Mouse (Mus musculus) monocyte, adult 2 months (primary cell): ENCODE results near the gene Car3.

Experiments used
- DNase-seq, 2 experiments: peaks; one replicate each; pipeline ENCODE4 v3.0.0; 2022; ENCODE audit warnings: low spot score in 2 of 2, low read depth in 1 of 2

Car3 gene

DNA sequence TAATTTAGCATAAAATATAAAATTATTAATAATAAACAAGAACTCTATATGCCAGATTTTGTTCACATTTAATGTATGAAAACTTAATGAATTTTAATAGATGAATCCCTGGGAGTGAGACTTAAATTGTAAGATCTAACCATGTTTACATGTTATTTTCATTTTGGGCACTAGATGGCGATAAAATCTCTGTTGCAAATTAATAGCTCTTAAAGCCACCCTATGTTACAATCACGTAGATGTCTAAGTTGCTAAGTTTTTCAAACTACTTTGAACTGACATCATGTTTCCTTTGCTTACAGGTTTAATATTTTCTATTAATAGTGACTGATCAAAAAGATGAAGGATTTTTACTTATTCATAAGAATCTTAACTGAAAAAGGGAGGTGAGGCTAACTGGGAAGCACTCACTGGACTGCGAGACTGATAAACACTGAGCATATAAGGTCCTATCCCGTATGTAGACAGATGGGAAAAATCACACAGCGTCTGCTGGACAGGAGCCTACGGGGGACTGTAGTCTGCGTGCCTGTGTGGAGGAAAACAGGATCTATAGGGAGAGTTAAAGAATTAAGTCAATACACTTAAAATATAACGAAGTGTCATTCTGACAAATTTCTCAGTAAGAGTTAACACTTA lies 11.2 kb downstream of the Car3 start:
- no peak for DNase-seq

DNA sequence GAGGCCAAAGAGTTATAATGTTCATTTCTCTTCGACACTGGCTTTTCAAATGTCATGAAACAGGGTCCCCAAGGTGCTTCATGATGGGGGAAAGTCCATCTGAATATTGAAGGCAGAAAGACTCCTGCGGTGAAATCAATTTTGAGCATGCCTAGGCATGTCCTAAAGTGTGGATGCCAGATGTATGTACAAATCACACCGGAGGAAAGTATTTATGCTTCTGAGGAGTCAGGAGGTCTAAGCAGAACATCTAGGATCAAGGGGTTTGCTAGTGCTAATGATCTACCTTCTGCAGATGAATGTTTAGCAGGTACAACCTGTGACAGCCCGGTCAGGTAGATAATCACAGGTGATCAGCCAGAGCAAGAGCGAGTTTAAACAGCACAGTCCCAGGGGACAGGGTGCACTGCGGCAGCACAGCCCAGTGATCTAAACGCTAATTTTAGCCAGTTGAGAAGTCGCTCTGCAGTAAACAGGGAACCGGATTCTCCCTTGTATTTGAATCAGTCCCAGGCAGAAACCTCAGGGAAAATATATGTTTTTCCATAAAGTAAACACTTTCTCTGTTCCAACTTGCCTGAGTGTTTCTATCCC lies 13.1 kb downstream of the Car3 start:
- no peak for DNase-seq

GRCm38 (mm10) chr3:14877251-14877909 lies 14.1 kb downstream of the Car3 start:
- DNase-seq, result no peak

GRCm38 (mm10) chr3:14878749-14879223 lies 15.5 kb downstream of the Car3 start:
- no peak for DNase-seq

- no peak for DNase-seq
Observed at GRCm38 (mm10) chr3:14879293-14879692, 16.0 kb downstream of the Car3 start.

DNA sequence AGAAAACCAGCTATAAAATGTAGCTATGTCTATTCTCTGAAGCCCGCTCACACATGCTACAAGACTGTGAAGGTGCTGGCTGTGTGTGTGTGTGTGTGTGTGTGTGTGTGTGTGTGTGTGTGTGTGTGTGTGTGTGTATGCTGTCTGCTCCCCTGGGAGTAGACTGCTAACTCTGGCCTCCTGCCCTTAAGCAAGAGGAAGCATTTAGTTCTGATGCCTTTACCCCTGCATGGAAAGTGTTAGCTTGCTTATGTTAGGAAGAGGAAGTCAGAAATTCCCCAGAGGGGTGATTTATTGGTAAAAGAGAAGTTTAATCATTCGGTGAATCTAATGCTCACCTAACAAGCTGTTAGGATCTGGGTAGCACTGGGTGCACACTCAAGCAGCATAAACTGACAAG lies 17.0 kb downstream of the Car3 start:
- DNase-seq, result no peak

DNA sequence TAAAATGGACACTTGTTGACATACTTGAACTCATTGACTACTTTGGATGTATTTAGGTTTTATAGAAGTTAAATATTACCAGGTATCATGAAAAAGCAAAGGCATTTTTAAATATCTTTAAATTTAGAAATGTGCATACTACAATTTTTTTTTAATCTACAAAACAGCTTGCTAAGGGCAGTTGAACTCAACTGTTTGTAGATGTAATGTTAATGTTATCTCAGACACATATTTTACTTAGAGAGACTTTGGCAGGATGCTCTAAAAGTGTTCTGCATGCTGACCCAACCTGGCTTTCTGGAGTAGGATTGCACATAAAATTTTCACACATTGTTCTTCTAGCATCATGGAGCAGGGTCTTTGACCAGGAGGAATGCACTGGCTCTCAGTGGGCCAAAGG lies 18.7 kb downstream of the Car3 start:
- DNase-seq, result no peak

- no peak for DNase-seq
Observed at GRCm38 (mm10) chr3:14882756-14883155, 19.4 kb downstream of the Car3 start.

DNA sequence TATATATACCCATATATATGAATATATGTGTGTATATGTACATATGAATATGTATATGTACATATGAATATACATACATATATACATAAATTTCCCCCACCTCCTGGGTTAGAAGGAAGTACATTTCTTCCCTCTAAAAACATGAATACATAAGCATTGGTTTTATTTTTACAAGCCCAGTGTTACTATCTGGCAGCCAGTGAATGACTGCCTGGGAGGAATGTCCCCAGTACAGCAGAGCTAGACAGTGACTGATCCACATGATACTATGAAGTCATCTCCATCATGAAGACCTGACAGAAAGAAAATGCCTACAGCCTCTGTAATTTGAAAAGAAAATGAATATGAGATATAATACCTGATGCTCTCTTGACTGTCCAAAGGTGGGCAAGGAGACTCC lies 21.5 kb downstream of the Car3 start:
- no peak for DNase-seq

DNA sequence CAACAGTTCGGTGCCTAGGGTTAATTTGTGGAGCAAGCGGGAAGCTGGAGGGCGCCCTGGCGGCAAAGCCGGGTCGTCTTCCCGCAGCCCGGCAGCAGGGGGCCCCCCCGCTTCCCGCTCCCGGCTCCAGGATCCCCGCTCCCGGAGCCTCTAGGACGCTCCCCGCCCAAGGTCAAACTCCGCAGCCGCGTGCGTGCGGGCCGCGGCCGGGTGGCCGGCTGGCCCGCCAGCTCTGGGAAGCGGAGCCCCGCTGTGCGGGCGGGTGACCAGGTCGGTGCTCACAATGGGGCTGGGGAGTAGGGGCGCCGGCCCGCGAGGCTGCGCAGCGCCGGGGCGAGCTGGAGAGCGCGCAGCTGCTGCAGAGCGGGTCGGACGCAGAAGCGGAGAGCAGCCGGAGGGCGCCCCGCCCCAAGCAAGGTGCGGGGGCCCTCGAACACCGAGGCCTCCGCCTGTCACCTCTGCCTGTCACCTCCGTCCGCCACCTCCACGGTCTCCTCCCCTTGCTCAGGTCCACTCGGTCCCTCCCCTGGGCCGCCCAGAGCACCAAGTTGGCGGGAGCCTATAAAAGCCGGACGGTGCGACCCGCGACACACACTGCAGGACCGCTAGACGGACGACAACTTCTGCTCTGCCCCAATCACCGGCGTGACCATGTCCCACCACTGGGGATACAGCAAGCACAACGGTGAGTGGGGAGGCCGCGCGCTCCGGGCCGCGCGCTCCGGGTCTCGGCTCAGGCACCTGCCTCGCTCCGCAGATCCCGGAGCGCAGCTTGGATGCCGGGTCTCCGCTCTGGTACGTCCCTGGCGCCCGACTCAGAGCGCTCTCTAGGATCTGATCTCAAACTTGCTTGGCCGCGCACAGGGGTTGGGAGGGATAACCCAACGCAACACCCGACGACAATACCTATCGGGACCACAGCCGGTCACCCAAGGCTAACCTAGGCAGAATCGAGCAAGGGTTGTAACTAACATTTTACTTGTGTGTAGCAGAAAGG lies 23.1 kb downstream of the Car3 start, which contains the start of gene Car2:
Gene Car2, plus strand, starts transcription at position 172 of the 997 bp plus-strand sequence.
- DNase-seq, result peak in 1 of 2 experiments; percentile 11

DNA sequence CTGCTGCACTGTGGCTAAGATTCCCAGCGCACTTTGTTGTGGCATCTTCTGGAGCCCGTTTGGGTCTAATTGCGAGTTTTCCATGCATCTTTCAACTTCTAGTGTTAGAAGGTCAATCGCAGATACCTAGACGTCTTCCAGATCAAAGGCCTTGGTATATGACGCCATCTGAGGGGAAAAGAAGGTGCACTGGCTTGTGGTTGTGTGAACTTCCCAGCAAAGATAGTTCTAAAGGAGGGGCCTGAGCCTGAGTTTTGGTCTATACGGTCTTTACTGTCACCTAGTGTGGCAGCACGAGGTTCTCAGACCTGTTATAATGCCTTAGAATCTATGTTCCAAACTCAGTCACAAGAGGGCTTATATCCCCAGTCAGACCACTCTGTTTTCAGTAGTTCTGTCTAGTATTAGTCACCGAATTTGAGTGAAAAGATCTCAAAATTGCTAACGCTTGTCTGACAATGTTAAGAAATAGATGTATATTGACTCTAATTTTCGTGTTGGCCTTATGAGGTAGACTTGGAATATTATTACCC lies 23.9 kb downstream of the Car3 start:
- no peak for DNase-seq

- no peak for DNase-seq
Observed at GRCm38 (mm10) chr3:14887686-14888295, 24.5 kb downstream of the Car3 start.

GRCm38 (mm10) chr3:14888549-14888948 lies 25.2 kb downstream of the Car3 start:
- no peak for DNase-seq

DNA sequence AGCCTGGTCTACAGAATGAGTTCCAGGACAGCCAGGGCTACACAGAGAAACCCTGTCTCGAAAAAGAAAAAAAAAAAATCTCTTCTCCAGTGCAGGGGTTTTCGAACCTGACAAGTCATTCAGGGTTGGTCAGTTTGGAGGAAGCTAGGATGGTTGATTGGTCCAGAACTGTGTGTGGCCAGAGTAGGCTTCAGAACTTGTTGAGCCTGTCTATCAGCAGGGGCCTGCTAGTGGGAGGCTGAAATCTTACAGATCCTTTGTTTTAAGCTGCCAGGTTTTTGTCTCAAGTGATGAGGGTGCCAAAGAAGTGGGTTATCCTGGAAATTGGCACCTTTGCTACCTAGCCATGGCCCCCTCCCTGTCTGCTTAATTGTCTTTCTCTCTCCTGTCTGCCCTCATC lies 25.8 kb downstream of the Car3 start:
- DNase-seq, result no peak

DNA sequence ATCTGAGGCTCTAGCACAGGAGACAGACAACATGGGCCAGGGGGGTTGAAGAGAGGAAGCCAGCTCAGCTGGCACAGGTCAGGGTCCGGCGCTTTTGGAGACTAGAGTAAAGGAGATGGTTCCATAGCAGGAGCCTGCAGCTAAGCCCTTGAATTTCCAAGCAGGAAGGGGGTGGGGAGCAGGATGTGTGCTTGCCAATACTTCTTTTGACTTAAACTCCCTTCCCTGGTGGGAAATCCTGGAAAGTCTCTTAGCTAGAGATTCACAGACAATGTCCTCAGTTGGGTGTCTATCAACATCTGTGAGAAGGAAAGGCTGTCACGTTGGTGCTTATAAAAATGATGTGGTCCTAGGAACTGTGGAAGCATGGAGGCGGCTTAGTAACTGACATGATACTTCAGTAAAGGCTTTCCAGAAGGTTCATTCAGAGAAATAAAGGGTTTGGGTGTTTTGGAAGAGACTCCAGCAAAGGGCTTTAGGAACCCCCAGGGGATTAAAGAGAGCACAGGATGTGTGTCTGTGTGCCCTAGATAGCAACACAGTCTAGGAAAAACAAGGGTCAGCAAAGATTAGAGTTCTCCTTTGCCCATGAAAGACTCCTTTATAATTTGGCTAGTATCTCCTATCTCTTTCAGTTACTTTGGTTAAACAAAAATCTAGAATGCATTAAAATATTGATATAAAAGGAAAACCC lies 26.6 kb downstream of the Car3 start:
- no peak for DNase-seq

DNA sequence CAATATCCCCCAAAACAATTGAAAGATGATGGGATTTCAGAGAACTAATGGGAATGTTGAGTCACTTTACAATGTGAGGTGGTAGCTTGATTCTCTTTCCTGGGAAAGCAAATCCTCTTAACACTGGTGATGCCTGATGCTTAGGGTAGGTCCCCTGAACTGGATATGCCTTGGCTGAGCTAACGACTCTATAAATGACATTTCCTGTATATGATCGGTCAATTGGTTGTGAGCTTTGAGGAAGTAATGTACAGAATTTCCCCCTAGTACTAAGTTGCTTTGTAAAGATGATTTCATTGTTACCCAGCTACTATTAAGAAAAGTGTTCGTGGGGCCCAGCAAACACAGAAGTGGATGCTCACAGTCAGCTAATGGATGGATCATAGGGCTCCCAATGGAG lies 29.7 kb downstream of the Car3 start:
- DNase-seq, result no peak

GRCm38 (mm10) chr3:14893700-14894099 lies 30.4 kb downstream of the Car3 start:
- DNase-seq, result no peak

DNA sequence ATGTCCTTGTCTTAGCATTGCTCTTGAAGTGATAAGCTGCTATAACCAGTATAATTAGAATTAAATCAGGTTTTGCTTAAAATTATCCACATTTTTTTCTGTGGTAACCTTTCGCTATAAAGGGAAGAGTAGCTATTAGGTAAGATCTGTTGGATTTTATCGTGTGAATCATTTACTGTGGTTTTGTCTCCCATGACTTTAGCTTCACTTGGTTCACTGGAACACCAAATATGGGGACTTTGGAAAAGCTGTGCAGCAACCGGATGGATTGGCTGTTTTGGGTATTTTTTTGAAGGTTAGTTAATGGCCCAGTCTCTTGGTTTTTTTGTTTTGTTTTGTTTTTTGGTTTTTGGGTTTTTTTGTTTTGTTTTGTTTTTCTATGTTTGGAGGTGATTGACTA lies 32.0 kb downstream of the Car3 start:
- DNase-seq, result no peak

DNA sequence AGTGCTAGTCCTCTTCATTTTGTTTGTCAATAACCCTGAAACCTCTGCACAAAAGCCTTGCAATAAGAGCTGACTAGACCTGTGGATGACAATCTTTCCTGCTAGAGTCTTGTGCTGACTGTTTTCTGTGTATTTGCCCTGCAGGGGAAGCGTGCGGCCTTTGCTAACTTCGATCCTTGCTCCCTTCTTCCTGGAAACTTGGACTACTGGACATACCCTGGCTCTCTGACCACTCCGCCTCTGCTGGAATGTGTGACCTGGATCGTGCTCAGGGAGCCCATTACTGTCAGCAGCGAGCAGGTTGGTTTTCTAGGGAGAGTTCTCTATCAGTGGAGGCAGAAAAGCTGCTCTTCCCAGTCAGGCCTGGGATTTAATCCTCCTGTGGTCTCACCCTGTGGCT lies 34.5 kb downstream of the Car3 start:
- no peak for DNase-seq

GRCm38 (mm10) chr3:14903380-14903779 lies 40.1 kb downstream of the Car3 start:
- DNase-seq, result no peak
